Mouse (Mus musculus): ENCODE measurements around the gene Unc13d.
"Not testable (repeated sequence)": the region's sequence is repeated elsewhere in the genome, so short reads cannot be mapped to it uniquely, and the experiment has no call there.

Gene Unc13d

GRCm38 (mm10) chr11:116030088-116030897 lies 47.5 kb downstream of the Unc13d start, which contains the start of gene Unk:
Unk (plus strand) TSS chr11:116030322.
- H3K36me3 ChIP-seq (ENCODE audit: control insufficient read depth, insufficient read depth, low read length, poor library complexity, severe bottlenecking): no peaks in the 10 kb centered on the region
- no peaks in the 10 kb centered on the region for H3K27me3 ChIP-seq (ENCODE audit: control insufficient read depth, insufficient read depth, low read length, poor library complexity, severe bottlenecking)
- DNase-seq (ENCODE audit: low read depth, low spot score): peak; percentile 98

- Histone ChIP-seq H3K27me3 (ENCODE audit: control insufficient read depth, insufficient read depth, low read length, poor library complexity, severe bottlenecking) (no peaks in the 10 kb centered on the region), H3K36me3 (ENCODE audit: control insufficient read depth, insufficient read depth, low read length, poor library complexity, severe bottlenecking) (no peaks in the 10 kb centered on the region)
- no peak for DNase-seq (ENCODE audit: low read depth, low spot score)
Observed at GRCm38 (mm10) chr11:116029086-116029865, 48.5 kb downstream of the Unc13d start.

- DNase-seq (ENCODE audit: low read depth, low spot score): no peak
- H3K27me3 ChIP-seq (ENCODE audit: control insufficient read depth, insufficient read depth, low read length, poor library complexity, severe bottlenecking): no peaks in the 10 kb centered on the region
Observed at GRCm38 (mm10) chr11:116028177-116028865, 49.4 kb downstream of the Unc13d start.

GRCm38 (mm10) chr11:116027756-116028155 lies 50.0 kb downstream of the Unc13d start, which contains the start of gene H3f3b:
H3f3b (minus strand) TSS chr11:116027962.
- H3K27me3 ChIP-seq (ENCODE audit: control insufficient read depth, insufficient read depth, low read length, poor library complexity, severe bottlenecking): no peaks in the 10 kb centered on the region
- DNase-seq (ENCODE audit: low read depth, low spot score): no peak
- peaks cover 8% of the 10 kb centered on the region for H3K36me3 ChIP-seq (ENCODE audit: control insufficient read depth, insufficient read depth, low read length, poor library complexity, severe bottlenecking)

More at GRCm38 (mm10) chr11:116028177-116028865, 49.4 kb downstream of the Unc13d start:
- H3K36me3 ChIP-seq (ENCODE audit: control insufficient read depth, insufficient read depth, low read length, poor library complexity, severe bottlenecking): peaks cover 6% of the 10 kb centered on the region

- Histone ChIP-seq H3K27me3 (ENCODE audit: control insufficient read depth, insufficient read depth, low read length, poor library complexity, severe bottlenecking) (no peaks in the 10 kb centered on the region), H3K36me3 (ENCODE audit: control insufficient read depth, insufficient read depth, low read length, poor library complexity, severe bottlenecking) (peaks cover 16% of the 10 kb centered on the region)
- no peak for DNase-seq (ENCODE audit: low read depth, low spot score)
Observed at GRCm38 (mm10) chr11:116025056-116025845, 52.5 kb downstream of the Unc13d start.

- peak; percentile 99 for DNase-seq (ENCODE audit: low read depth, low spot score)
- Histone ChIP-seq H3K27me3 (ENCODE audit: control insufficient read depth, insufficient read depth, low read length, poor library complexity, severe bottlenecking) (no peaks in the 10 kb centered on the region), H3K36me3 (ENCODE audit: control insufficient read depth, insufficient read depth, low read length, poor library complexity, severe bottlenecking) (peaks cover 16% of the 10 kb centered on the region)
Observed at GRCm38 (mm10) chr11:116024356-116024808, 53.4 kb downstream of the Unc13d start.

GRCm38 (mm10) chr11:116023771-116024355 lies 53.9 kb downstream of the Unc13d start:
- DNase-seq (ENCODE audit: low read depth, low spot score): peak; percentile 87
- Histone ChIP-seq H3K27me3 (ENCODE audit: control insufficient read depth, insufficient read depth, low read length, poor library complexity, severe bottlenecking) (no peaks in the 10 kb centered on the region), H3K36me3 (ENCODE audit: control insufficient read depth, insufficient read depth, low read length, poor library complexity, severe bottlenecking) (peaks cover 16% of the 10 kb centered on the region)

GRCm38 (mm10) chr11:116023074-116023770 lies 54.5 kb downstream of the Unc13d start:
- DNase-seq (ENCODE audit: low read depth, low spot score): not testable (repeated sequence)
- peaks cover 16% of the 10 kb centered on the region for H3K36me3 ChIP-seq (ENCODE audit: control insufficient read depth, insufficient read depth, low read length, poor library complexity, severe bottlenecking)

GRCm38 (mm10) chr11:116022256-116022780 lies 55.4 kb downstream of the Unc13d start:
- Histone ChIP-seq H3K36me3 (ENCODE audit: control insufficient read depth, insufficient read depth, low read length, poor library complexity, severe bottlenecking) (peaks cover 16% of the 10 kb centered on the region), H3K27me3 (ENCODE audit: control insufficient read depth, insufficient read depth, low read length, poor library complexity, severe bottlenecking) (no peaks in the 10 kb centered on the region)
- DNase-seq (ENCODE audit: low read depth, low spot score): no peak

More at GRCm38 (mm10) chr11:116023074-116023770, 54.5 kb downstream of the Unc13d start:
- H3K27me3 ChIP-seq (ENCODE audit: control insufficient read depth, insufficient read depth, low read length, poor library complexity, severe bottlenecking): not testable (repeated sequence)

GRCm38 (mm10) chr11:116021328-116022220 lies 56.2 kb downstream of the Unc13d start:
- H3K27me3 ChIP-seq (ENCODE audit: control insufficient read depth, insufficient read depth, low read length, poor library complexity, severe bottlenecking): no peaks in the 10 kb centered on the region
- H3K36me3 ChIP-seq (ENCODE audit: control insufficient read depth, insufficient read depth, low read length, poor library complexity, severe bottlenecking): peaks cover 16% of the 10 kb centered on the region
- DNase-seq (ENCODE audit: low read depth, low spot score): peak; percentile 52

GRCm38 (mm10) chr11:116020519-116020922 lies 57.2 kb downstream of the Unc13d start:
- H3K36me3 ChIP-seq (ENCODE audit: control insufficient read depth, insufficient read depth, low read length, poor library complexity, severe bottlenecking): peaks cover 16% of the 10 kb centered on the region
- DNase-seq (ENCODE audit: low read depth, low spot score): peak; percentile 69
- H3K27me3 ChIP-seq (ENCODE audit: control insufficient read depth, insufficient read depth, low read length, poor library complexity, severe bottlenecking): no peaks in the 10 kb centered on the region

GRCm38 (mm10) chr11:116019976-116020411 lies 57.8 kb downstream of the Unc13d start:
- Histone ChIP-seq H3K27me3 (ENCODE audit: control insufficient read depth, insufficient read depth, low read length, poor library complexity, severe bottlenecking) (no peaks in the 10 kb centered on the region), H3K36me3 (ENCODE audit: control insufficient read depth, insufficient read depth, low read length, poor library complexity, severe bottlenecking) (peaks cover 16% of the 10 kb centered on the region)
- DNase-seq (ENCODE audit: low read depth, low spot score): peak; percentile 60

Measured in splenic B cell, adult 2 months (primary cell).